Comparison of ENCODE assay signal across 26 mouse cellular contexts in genomic region chr8:48825666-48826065, GRCm38 (mm10). TPM values are rescaled to one million over a fixed set of nuclear protein-coding genes. Genes with fewer than 3 reads are reported as not detected.
"Had no signal": no experiment of that assay in that cellular context is flagged by ENCODE, and none has a peak within 500 bp of the region (broad histone marks: within the 10 kb centered on the region; RNA-seq: fewer than 3 reads in every experiment).

No protein-coding gene starts in this region.

- H3K27me3 ChIP-seq: heart, embryonic 12.5 days; hindbrain, embryonic 12.5 days; intestine, embryonic 15.5 days; limb, embryonic 15.5 days; liver, embryonic 12.5 days had no signal

- DNase-seq: gastrocnemius, adult 2 months; gastrocnemius, postnatal 10 days; gastrocnemius, postnatal 25 days; heart, adult 18-20 months; heart, postnatal 10 days; heart, postnatal 4 days; kidney, adult 18-20 months; kidney, adult 8-10 months; kidney, postnatal 10 days; kidney, postnatal 25 days; kidney, postnatal 4 days; left cerebral cortex, postnatal 4 days had no signal

- H3K36me3 ChIP-seq: heart, embryonic 10.5 days; heart, embryonic 12.5 days; hindbrain, embryonic 10.5 days; hindbrain, embryonic 12.5 days; intestine, embryonic 15.5 days; limb, embryonic 13.5 days; limb, embryonic 15.5 days; liver, embryonic 12.5 days had no signal

- ATAC-seq: hindbrain, embryonic 16.5 days; inflammation-experienced regulatory T-cells, adult 6 months; intestine, embryonic 15.5 days; intestine, postnatal 0 days; liver, embryonic 12.5 days had no signal

- H3K4me3 ChIP-seq: gastrocnemius, adult 2 months; heart, embryonic 10.5 days; heart, embryonic 12.5 days; hindbrain, embryonic 10.5 days; hindbrain, embryonic 12.5 days; intestine, embryonic 15.5 days; layer of hippocampus, adult 2 months; left cerebral cortex, adult 2 months; limb, embryonic 13.5 days; limb, embryonic 15.5 days; liver, embryonic 12.5 days had no signal

RNA-seq across cellular contexts. Expression of gene Tenm3, which starts 18.1 kb away (rescaled TPM):
- total RNA-seq: granulocyte monocyte progenitor cell, adult 5-6 weeks had no signal
- polyA plus RNA-seq: inflammation-experienced regulatory T-cells, adult 6 months had no signal
